Mouse (Mus musculus): Measurements from ENCODE around the gene Elovl7.

Elovl7 gene

GRCm38 (mm10) chr13:108301411-108301810 is 87.2 kb downstream of the Elovl7 start:
- DNase-seq (ENCODE audit: low read depth, low spot score) = no peak

GRCm38 (mm10) chr13:108302957-108303675 is 88.9 kb downstream of the Elovl7 start:
- no peak for DNase-seq (ENCODE audit: low read depth, low spot score)

GRCm38 (mm10) chr13:108303841-108304240 is 89.6 kb downstream of the Elovl7 start:
- DNase-seq (ENCODE audit: low read depth, low spot score) = no peak

GRCm38 (mm10) chr13:108304680-108305079 is 90.5 kb downstream of the Elovl7 start:
- no peak for DNase-seq (ENCODE audit: low read depth, low spot score)

GRCm38 (mm10) chr13:108315702-108316486 is 101.7 kb downstream of the Elovl7 start, which contains the start of gene Depdc1b:
Depdc1b (plus strand) TSS chr13:108316332.
- peak; percentile 70 for DNase-seq (ENCODE audit: low read depth, low spot score)

DNA sequence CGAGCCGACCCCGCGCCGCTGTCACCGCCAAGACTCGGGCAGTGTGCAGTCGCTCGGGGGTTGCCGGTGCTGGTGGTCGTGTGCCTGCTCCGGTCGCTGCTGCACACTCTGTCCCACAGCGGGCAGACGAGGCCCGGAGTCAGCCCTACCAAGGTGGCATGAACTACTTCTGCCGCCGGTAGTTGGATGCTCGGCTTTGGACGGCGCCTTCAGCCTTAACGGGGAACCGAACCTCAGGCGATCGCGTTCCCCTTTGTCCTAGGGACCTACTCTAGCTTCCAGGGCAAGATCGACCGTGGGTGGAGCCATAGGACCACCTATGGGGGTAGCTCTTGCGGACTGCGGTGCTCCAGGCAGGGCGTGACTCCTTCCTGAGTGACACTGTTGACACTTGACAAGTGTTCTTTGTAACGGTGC is 102.3 kb downstream of the Elovl7 start:
- no peak for DNase-seq (ENCODE audit: low read depth, low spot score)

GRCm38 (mm10) chr13:108317414-108317813 is 103.2 kb downstream of the Elovl7 start:
- DNase-seq (ENCODE audit: low read depth, low spot score) = no peak

DNA sequence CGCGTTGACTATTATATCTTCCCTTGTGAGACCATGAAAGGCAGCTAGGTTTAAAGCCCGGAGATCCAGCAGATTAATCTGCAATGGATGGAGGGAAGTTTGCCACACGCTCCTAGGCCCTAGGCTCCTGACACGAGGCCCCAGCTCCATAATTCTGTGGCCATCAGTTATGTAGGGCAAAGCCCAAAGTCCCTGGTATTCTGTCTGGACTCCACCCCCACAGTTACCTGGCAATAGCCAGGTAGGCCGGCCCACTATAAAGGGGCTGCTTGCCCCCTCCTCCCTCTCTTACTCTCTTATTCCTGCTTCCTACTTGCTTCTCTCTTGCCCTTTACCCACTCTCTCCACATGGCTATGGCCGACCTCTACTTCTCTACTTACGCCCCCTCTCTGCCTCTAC is 104.8 kb downstream of the Elovl7 start:
- no peak for DNase-seq (ENCODE audit: low read depth, low spot score)

- DNase-seq (ENCODE audit: low read depth, low spot score) = no peak
Measured at GRCm38 (mm10) chr13:108320216-108320615, 106.0 kb downstream of the Elovl7 start.

DNA sequence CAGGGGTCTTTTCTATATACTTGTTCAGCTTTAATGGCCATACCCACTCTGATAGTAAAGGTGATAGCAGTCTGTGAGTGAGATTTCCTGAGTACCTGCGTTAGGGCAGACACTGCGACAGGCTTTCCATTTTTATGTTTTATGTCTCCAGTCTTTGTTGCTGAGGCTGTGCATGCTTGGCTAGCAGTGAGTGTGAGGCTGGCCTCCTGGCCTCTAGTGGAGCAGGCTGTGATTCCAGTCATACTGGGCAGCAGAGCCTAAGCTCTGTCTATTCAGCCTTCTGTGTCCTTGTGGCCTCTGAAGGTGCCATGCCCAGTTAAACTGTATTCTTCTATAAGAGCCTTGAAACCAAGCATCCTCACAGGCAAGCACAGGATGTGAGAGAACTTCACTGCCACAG is 108.3 kb downstream of the Elovl7 start:
- no peak for DNase-seq (ENCODE audit: low read depth, low spot score)

GRCm38 (mm10) chr13:108323317-108323716 is 109.1 kb downstream of the Elovl7 start:
- no peak for DNase-seq (ENCODE audit: low read depth, low spot score)

- DNase-seq (ENCODE audit: low read depth, low spot score) = no peak
Measured at GRCm38 (mm10) chr13:108323866-108324829, 109.9 kb downstream of the Elovl7 start.

DNA sequence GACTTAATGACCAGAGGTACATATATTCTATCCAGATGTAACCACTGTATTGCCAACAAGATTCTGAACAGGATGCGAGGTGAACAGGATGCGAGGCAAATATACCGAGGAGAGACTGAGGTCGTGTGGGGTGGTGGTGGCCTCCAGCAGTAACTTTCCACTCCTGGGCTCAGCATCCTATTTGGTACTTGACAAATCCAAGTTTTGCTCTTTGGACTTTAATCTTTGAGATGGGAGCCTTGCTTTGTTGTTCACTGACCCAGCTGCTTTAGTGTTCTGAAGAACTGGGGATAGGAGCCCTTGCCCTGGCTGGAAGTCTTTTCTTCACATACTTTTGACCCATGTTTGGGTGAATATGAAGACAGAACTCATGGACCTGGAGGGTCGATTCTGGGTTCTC is 111.7 kb downstream of the Elovl7 start:
- DNase-seq (ENCODE audit: low read depth, low spot score) = no peak

DNA sequence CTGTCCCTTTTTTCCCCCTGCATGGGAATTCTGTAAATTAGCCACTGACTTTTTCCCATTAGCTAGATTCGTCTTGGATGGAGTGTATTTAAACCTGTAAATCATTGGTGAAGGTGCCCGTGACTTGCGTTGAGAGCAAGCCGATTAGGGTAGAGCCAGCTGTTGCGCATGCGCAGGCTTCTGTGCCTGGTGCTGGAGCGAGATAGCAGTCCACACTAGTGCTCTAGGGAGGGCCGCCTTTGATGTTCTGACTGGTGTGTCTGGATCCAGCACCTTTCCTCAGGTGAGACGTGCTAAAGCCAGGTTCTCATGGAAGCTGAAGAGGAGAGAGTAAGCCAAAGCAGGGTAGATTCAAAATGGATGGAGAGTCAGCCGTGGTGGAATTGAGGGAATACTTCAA is 112.1 kb downstream of the Elovl7 start:
- no peak for DNase-seq (ENCODE audit: low read depth, low spot score)

DNA sequence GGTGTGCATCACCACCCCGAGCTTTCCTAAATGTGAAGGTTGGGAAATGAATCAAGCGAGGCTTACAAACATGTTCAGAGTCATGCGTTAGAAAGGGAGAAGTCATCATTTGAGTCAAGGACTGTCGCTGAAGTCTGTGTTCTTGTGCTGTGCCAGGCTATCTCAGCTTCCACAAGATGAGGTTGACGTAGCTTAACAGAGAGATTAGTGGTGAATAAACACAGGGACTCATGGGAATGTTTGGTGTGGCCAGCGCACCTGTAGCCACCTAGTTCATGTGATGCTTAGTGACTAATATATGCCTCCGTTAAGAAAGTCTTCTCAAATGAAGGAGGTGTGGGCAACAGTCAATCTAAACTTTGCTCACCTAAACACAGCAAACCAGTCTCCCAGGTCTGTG is 112.8 kb downstream of the Elovl7 start:
- no peak for DNase-seq (ENCODE audit: low read depth, low spot score)

DNA sequence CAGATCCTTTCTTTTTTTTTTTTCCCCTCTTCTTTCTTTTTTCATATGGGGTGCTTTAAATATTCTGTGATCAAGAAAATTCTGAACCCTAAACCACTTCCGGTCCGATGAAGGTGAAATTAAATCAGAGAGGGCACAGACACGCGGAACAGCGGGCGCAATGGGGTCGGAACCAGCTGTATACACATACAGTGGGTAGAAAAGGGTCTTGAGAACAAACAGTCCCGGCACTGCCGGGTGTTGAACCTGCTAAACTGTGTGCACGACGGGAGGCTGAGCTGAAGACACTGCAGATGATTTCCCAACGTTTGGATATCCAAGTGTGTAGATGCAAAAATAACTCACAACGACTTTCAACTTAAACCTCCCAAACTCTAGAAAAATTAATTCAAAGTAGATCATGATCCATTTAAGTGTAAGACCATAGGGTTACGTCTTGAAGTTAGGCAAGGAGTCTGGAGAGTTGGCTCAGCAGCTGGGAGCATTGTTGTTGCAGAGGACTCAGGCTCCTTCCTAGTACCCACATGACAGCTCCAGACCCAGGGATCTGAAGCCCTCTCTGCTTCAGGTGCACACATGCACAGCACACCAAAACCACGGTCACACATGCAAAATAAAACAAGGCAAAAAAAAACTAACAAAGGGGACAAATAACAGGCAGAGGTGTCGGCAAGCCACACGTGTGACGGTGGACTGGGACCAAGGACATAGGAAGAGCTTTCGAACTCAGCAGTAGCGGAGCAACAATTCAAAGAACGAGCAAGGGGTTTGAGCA is 114.4 kb downstream of the Elovl7 start:
- DNase-seq (ENCODE audit: low read depth, low spot score) = no peak

GRCm38 (mm10) chr13:108329693-108330092 is 115.5 kb downstream of the Elovl7 start:
- DNase-seq (ENCODE audit: low read depth, low spot score) = no peak

All from brain, embryonic 18.5 days (tissue).